Mouse (Mus musculus): Measurements from ENCODE around the gene Poc1b. TPM values are rescaled to one million over a fixed set of nuclear protein-coding genes. Genes with fewer than 3 reads are reported as not detected.

The Poc1b gene
- polyA plus RNA-seq, 1 experiment from 2014 or later, result 20.4 TPM

Other genes starting within 250 kb of the Poc1b start
- gene Atp2b1, start 192.6 kb upstream of the Poc1b start, polyA plus RNA-seq (2015; fragmentation: Nextera tagmentation; extraction: Ambion mirVana), result 119 and 127 TPM in 2 replicates
- 7.1 and 8.6 TPM in 2 replicates for gene Galnt4, start 1.1 kb downstream of the Poc1b start, polyA plus RNA-seq (2015; fragmentation: Nextera tagmentation; extraction: Ambion mirVana)
- not detected in 2 replicates for gene Phxr2, start 19.3 kb downstream of the Poc1b start, polyA plus RNA-seq (2015; fragmentation: Nextera tagmentation; extraction: Ambion mirVana)
- 61.9 and 73.3 TPM in 2 replicates for gene Dusp6, start 156.2 kb downstream of the Poc1b start, polyA plus RNA-seq (2015; fragmentation: Nextera tagmentation; extraction: Ambion mirVana)

Data from embryonic facial prominence, embryonic 13.5 days (tissue).